Mouse (Mus musculus): Measurements from ENCODE around the gene Olfr1432.
"Not testable (repeated sequence)": the region's sequence is repeated elsewhere in the genome, so short reads cannot be mapped to it uniquely, and the experiment has no call there.

The Olfr1432 gene

GRCm38 (mm10) chr19:12232496-12232895 lies at the start of gene Olfr1432:
Gene Olfr1432, minus strand, starts transcription at chr19:12232596.
- ATAC-seq (ENCODE audit: low TSS enrichment): not testable (repeated sequence)

GRCm38 (mm10) chr19:12279554-12279953 lies 47.2 kb upstream of the Olfr1432 start, which contains the start of gene Olfr1434:
Gene Olfr1434, plus strand, starts transcription at chr19:12279854.
- ATAC-seq (ENCODE audit: low TSS enrichment): no peak

GRCm38 (mm10) chr19:12260732-12261131 lies 28.3 kb upstream of the Olfr1432 start, which contains the start of gene Olfr235:
Gene Olfr235, plus strand, starts transcription at chr19:12261032.
- no peak for ATAC-seq (ENCODE audit: low TSS enrichment)

- no peak for ATAC-seq (ENCODE audit: low TSS enrichment)
These were observed 9.2 kb upstream of the Olfr1432 start, which contains the start of gene Olfr262 for GRCm38 (mm10) chr19:12241559-12241958. Gene Olfr262, minus strand, starts transcription at chr19:12241659.

DNA sequence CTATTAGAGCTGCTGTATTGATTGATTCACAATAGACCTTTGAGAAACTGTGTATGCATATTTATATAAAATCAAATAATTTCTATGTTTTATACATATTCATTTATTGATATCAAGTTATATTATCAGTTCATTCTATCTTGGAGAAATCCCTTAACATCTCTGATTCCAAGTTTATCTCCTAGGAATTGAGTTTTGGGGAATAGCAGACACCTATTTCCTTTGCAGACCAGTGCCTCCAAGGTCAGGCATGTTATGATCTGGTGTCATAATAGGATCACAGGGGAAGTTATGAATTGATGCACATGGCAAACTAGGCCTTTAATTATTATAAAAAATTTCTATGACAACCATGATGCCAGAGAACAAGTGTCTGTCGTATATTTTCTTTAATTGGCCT lies 32.1 kb downstream of the Olfr1432 start, which contains the start of gene Olfr1431:
Gene Olfr1431 (plus strand): TSS at position 301 of the 400 bp plus-strand sequence.
- no peak for ATAC-seq (ENCODE audit: low TSS enrichment)

- ATAC-seq (ENCODE audit: low TSS enrichment): not testable (repeated sequence)
These were observed 33.3 kb downstream of the Olfr1432 start for GRCm38 (mm10) chr19:12199076-12199475.
